Mouse (Mus musculus) ES-Bruce4 (cell line): ENCODE measurements around the gene Zfp729b. TPM values are rescaled to one million over a fixed set of nuclear protein-coding genes. Genes with fewer than 3 reads are reported as not detected.

Experiments
- H3K27ac ChIP-seq: 2 replicates; pipeline ENCODE4 v1.5.1; 2012; ENCODE audit warnings: low read length, inconsistent platforms; ENCODE audit not compliant: insufficient read depth
- H3K27me3 ChIP-seq: 2 replicates; pipeline ENCODE4 v1.6.1; 2012; ENCODE audit warnings: mild to moderate bottlenecking, low read length, inconsistent platforms; ENCODE audit not compliant: control insufficient read depth, poor library complexity, insufficient read depth, severe bottlenecking
- H3K36me3 ChIP-seq: 2 replicates; pipeline ENCODE4 v1.6.1; 2012; ENCODE audit warnings: inconsistent platforms, mild to moderate bottlenecking, low read length, moderate library complexity; ENCODE audit not compliant: control insufficient read depth, poor library complexity, insufficient read depth, severe bottlenecking
- H3K4me1 ChIP-seq: one replicate; pipeline ENCODE4 v1.8.1; 2011; ENCODE audit warnings: low read length; ENCODE audit not compliant: control insufficient read depth, insufficient read depth
- H3K4me3 ChIP-seq: 2 replicates; pipeline ENCODE4 v1.5.1; 2011; ENCODE audit warnings: low read depth, mild to moderate bottlenecking, low read length
- H3K9ac ChIP-seq: 2 replicates; pipeline ENCODE4 v1.6.1; 2012; ENCODE audit warnings: low read depth, mild to moderate bottlenecking, inconsistent platforms; ENCODE audit not compliant: poor library complexity, severe bottlenecking
- H3K9me3 ChIP-seq: replicated peaks from 2 replicates; pipeline ENCODE4 v1.6.1; 2012; ENCODE audit warnings: mild to moderate bottlenecking, low read length, inconsistent platforms; ENCODE audit not compliant: control insufficient read depth, poor library complexity, insufficient read depth, severe bottlenecking
- CTCF ChIP-seq: IDR thresholded peaks from one replicate; pipeline ENCODE4 v1.8.1; 2011; ENCODE audit warnings: low read depth, low read length
- EP300 ChIP-seq: IDR thresholded peaks from 2 replicates; pipeline ENCODE4 v1.6.1; 2011; ENCODE audit warnings: low read depth, low read length; ENCODE audit not compliant: insufficient read depth
- POLR2A ChIP-seq: IDR thresholded peaks from one replicate; pipeline ENCODE4 v1.8.1; 2011; ENCODE audit warnings: low read length; ENCODE audit not compliant: insufficient read depth
- polyA plus RNA-seq: library from polyadenylated mRNA; stranded (reverse); fragments of >200 nt; gene quantifications from 2 replicates; pipeline ENCODE4 v1.2.4, GENCODE M21; 2011; ENCODE audit warnings: low read depth; ENCODE audit not compliant: missing spikeins, insufficient read depth, insufficient read length

Gene Zfp729b
- polyA plus RNA-seq, 1 experiment: 11.9 TPM

GRCm38 (mm10) chr13:67553730-67554129, 55.8 kb downstream of the Zfp729b start, which contains the start of gene Zfp748:
Zfp748 (minus strand) TSS chr13:67553830.
- Histone ChIP-seq H3K4me1 (no peaks in the 10 kb centered on the region), H3K27ac (0 out of 2 replicates have a peak within 1 kb of the TSS, but pooled peaks have one; percentile 27), H3K36me3 (no peaks in the 10 kb centered on the region), H3K4me3 (peak within 1 kb of the TSS; percentile 84), H3K9me3 (no peaks in the 10 kb centered on the region), H3K9ac (peak within 1 kb of the TSS; percentile 88), H3K27me3 (no peaks in the 10 kb centered on the region)
- TF ChIP-seq POLR2A (no peak), EP300 (no peak), CTCF (no peak)

GRCm38 (mm10) chr13:67552505-67553346, 56.8 kb downstream of the Zfp729b start:
- Histone ChIP-seq H3K36me3 (no peaks in the 10 kb centered on the region), H3K4me3 (peak overlapping the region; percentile 84), H3K4me1 (no peaks in the 10 kb centered on the region), H3K9me3 (no peaks in the 10 kb centered on the region), H3K27ac (0 out of 2 replicates have a peak overlapping the region, but pooled peaks have one; percentile 27), H3K9ac (peak overlapping the region; percentile 88), H3K27me3 (no peaks in the 10 kb centered on the region)
- peak; percentile 63 for TF ChIP-seq POLR2A
- no peak for TF ChIP-seq CTCF
- TF ChIP-seq EP300: 0 out of 2 replicates have a peak, but pooled peaks have one; percentile 13

- H3K9ac ChIP-seq: no peak overlapping the region
- H3K27me3 ChIP-seq: no peaks in the 10 kb centered on the region
- H3K27ac ChIP-seq: peak overlapping the region; percentile 51; the same call in 1 of the 2 replicates
- H3K9me3 ChIP-seq: no peaks in the 10 kb centered on the region
- TF ChIP-seq CTCF (no peak), EP300 (no peak), POLR2A (no peak)
- peaks cover 2% of the 10 kb centered on the region for H3K4me1 ChIP-seq
- H3K36me3 ChIP-seq: peaks cover 29% of the 10 kb centered on the region
- no peak overlapping the region for H3K4me3 ChIP-seq
Measured at GRCm38 (mm10) chr13:67545941-67546340, 63.6 kb downstream of the Zfp729b start.

Other genes starting within 250 kb of the Zfp729b start
- gene Gm28044, start 249.2 kb downstream of the Zfp729b start, polyA plus RNA-seq: 2.5 and 4.6 TPM in 2 replicates
- 3.8 and 4.5 TPM in 2 replicates for gene Zfp953, start 249.1 kb downstream of the Zfp729b start, polyA plus RNA-seq
- 0.99 TPM in 1 of 2 replicates, not detected in the other for gene Gm28041, start 234.0 kb downstream of the Zfp729b start, polyA plus RNA-seq
- 3.7 and 4.0 TPM in 2 replicates for gene Zfp456, start 233.9 kb downstream of the Zfp729b start, polyA plus RNA-seq
- gene Zfp429, start 209.9 kb downstream of the Zfp729b start, polyA plus RNA-seq: 10.5 and 10.9 TPM in 2 replicates
- 24.0 and 25.7 TPM in 2 replicates for gene Zfp459, start 188.3 kb downstream of the Zfp729b start, polyA plus RNA-seq
- gene Zfp874a, start 158.1 kb downstream of the Zfp729b start, polyA plus RNA-seq: 26.9 and 28.9 TPM in 2 replicates
- 10.1 and 19.3 TPM in 2 replicates for gene Zfp874b, start 125.4 kb downstream of the Zfp729b start, polyA plus RNA-seq
- 10.3 and 10.7 TPM in 2 replicates for gene Zfp58, start 109.2 kb downstream of the Zfp729b start, polyA plus RNA-seq
- gene Gm26965, start 83.6 kb downstream of the Zfp729b start, polyA plus RNA-seq: not detected in 2 replicates
- gene Zfp87, start 83.5 kb downstream of the Zfp729b start, polyA plus RNA-seq: 15.0 and 15.5 TPM in 2 replicates
- gene Zfp748, start 55.9 kb downstream of the Zfp729b start, polyA plus RNA-seq: 9.3 and 9.9 TPM in 2 replicates
- 13.8 and 15.6 TPM in 2 replicates for gene Gm49345, start 28.1 kb upstream of the Zfp729b start, polyA plus RNA-seq
- gene Zfp729a, start 28.1 kb upstream of the Zfp729b start, polyA plus RNA-seq: 10.8 and 11.1 TPM in 2 replicates
- 19.1 and 21.6 TPM in 2 replicates for gene Zfp738, start 77.4 kb upstream of the Zfp729b start, polyA plus RNA-seq
- gene Zfp65, start 119.5 kb upstream of the Zfp729b start, polyA plus RNA-seq: 12.1 and 12.6 TPM in 2 replicates
- 4.4 and 5.5 TPM in 2 replicates for gene Zfp85, start 145.5 kb upstream of the Zfp729b start, polyA plus RNA-seq
- gene Zfp493, start 170.0 kb upstream of the Zfp729b start, polyA plus RNA-seq: 15.5 and 16.6 TPM in 2 replicates
- 4.8 and 5.5 TPM in 2 replicates for gene Zfp273, start 204.0 kb upstream of the Zfp729b start, polyA plus RNA-seq
- 5.4 and 8.5 TPM in 2 replicates for gene Gm10037, start 221.4 kb upstream of the Zfp729b start, polyA plus RNA-seq